Mouse (Mus musculus): ENCODE results near the gene Ino80d.

DNA sequence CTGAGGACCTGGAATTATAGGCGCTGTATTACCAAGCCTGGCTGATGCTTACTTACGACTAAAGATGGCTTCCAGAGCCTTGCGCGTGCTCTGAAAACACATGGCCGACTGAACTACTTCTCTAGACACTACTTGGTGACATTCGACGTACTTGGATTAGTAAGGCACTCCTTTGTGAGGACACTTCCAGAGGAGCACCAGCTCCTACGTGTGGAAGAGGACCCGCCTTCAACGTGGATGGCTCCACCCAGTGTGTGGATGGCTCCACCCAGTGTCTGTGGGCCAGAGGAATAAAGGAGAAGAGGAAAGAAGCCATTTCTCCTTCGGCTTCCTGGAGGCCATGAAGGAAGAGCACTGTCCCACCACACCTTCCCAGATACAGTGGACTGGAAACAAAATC lies 17.3 kb upstream of the Ino80d start:
- TF ChIP-seq HCFC1 (IDR thresholded peaks at IDR 0.05; ENCODE audit: borderline replicate concordance, insufficient read depth, low read length) (no peak), MAFK (IDR thresholded peaks at IDR 0.05; ENCODE audit: insufficient read depth, low read depth, low read length) (no peak), CHD2 (IDR thresholded peaks at IDR 0.05; ENCODE audit: low read depth, low read length) (no peak), ZC3H11A (IDR thresholded peaks at IDR 0.05; ENCODE audit: borderline replicate concordance, low read depth, low read length) (no peak)
